Mouse (Mus musculus) R1 (cell line): ENCODE results near the gene Srp54b.
"Not testable (repeated sequence)": the region's sequence is repeated elsewhere in the genome, so short reads cannot be mapped to it uniquely, and the experiment has no call there.

Experiments
- DNase-seq: peaks from one replicate; pipeline ENCODE4 v3.0.0-alpha.2; 2018; ENCODE audit warnings: low read depth, low spot score

Gene Srp54b

GRCm38 (mm10) chr12:55154559-55155448 lies at the start of gene Srp54b:
Srp54b (plus strand) TSS chr12:55155104.
- not testable (repeated sequence) for DNase-seq

- not testable (repeated sequence) for DNase-seq
Measured at GRCm38 (mm10) chr12:55112616-55113015, 42.3 kb upstream of the Srp54b start.

GRCm38 (mm10) chr12:55124242-55124641 lies 30.7 kb upstream of the Srp54b start, which contains the start of gene Fam177a:
Fam177a (plus strand) TSS chr12:55124469.
- DNase-seq = not testable (repeated sequence)

GRCm38 (mm10) chr12:55124731-55125130 lies 30.2 kb upstream of the Srp54b start:
- not testable (repeated sequence) for DNase-seq

- DNase-seq = not testable (repeated sequence)
Measured at GRCm38 (mm10) chr12:55135540-55135939, 19.4 kb upstream of the Srp54b start.

GRCm38 (mm10) chr12:55137859-55138258 lies 17.0 kb upstream of the Srp54b start:
- not testable (repeated sequence) for DNase-seq

GRCm38 (mm10) chr12:55155449-55155783 lies 512 bp downstream of the Srp54b start:
- DNase-seq = not testable (repeated sequence)

DNA sequence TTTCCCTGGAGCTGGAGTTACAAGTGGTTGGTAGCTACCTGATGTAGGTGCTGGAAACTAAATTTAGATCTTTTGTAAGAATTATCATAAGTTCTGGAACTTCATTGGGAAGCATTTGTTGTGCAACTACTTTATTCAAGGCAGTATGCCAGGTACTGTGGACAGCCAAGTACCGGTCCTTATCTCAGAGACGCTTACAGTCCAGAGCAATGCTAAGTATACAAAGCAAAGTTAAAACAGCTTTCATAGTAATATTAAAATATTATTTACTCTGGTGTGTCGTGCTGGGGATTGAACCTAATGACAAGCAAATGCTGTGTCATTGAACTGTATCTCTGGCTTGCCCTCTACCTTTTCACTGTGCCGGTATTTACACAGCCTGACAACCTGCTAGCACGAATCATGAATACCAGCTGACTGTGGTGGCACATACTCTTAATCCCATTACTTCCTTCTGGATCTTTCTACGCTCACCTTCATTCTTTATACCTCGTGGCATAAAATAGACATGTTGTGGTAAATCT lies 12.2 kb downstream of the Srp54b start:
- not testable (repeated sequence) for DNase-seq

DNA sequence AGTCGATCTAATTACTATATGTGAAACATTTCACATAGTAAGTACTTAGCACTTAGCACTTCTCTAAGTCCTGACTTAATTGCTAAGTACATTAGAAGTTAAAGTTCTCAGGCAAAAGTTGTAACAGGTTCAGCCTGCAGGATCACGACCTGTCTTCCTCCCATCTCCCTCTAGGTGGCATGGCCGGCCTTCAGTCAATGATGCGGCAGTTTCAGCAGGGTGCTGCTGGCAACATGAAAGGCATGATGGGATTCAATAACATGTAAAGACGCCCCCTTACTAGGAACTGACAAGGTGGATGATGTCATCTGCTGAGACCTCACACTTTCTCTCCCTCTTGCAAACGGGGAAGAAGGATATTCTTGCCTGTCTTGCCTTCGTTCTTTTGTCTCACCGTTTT lies 32.8 kb downstream of the Srp54b start:
- DNase-seq = not testable (repeated sequence)

GRCm38 (mm10) chr12:55189127-55189526 lies 34.2 kb downstream of the Srp54b start:
- DNase-seq = not testable (repeated sequence)

DNA sequence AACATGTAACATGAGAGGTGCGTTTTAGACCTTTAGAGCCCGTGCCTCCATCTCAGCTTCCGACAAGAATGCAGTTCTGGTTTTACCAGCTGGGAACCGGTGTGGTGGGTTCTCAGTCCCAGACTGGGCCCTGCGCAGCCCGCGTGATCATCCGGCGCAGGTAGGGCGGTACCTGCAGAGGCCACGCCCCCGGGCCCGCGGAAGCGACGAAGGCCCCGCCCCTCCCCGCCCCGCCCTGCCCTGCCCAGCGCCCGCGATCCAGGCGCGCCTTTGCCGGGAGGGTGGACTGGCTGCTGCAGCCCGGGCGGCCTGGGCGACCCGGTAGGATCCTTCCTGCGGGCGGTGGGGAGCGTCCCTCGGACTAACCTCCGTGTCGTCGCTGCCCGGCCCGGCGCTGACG lies 44.4 kb downstream of the Srp54b start, which contains the start of gene 1700047I17Rik2:
TSS of gene 1700047I17Rik2 (plus strand) at position 287 of the 400 bp plus-strand sequence.
- not testable (repeated sequence) for DNase-seq

DNA sequence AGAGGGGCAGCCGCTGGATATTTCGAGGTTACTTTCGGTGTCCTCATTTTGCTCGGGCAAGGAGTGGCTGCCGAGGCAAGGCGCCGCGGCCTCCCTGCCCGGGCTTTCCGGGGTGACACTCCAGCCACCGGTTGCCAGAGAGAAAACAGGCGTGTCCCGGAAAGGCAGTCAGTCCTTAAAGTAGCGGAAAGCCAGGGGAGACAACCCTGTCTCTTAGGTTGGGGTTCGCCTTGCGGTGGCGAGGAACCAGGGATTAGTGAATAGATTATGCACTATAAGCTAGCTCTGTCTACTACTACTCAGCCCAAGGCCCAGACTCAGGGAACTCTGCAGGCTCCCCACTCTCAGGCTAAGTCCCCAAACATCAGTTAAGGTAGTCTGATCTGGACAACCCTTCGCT lies 44.9 kb downstream of the Srp54b start:
- not testable (repeated sequence) for DNase-seq

DNA sequence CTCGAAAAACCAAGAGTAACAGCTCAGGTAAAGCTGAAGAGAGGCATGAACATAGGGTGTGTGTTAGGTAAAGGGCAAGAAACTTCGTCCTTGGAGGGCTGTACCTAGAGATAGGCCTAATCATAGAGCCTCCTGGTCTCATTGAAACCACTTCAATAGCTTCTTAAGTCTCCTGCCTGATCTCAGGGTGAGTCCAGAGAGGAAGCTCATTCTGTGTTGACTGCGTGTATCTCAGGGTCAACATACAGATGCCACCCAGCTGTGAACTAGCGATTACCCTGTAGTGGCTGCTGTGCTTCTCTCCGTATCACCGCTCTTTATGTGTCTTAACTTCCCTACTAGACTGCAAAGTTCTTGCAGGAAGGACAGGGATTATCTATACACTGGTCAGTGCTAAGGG lies 58.0 kb downstream of the Srp54b start:
- DNase-seq = not testable (repeated sequence)

DNA sequence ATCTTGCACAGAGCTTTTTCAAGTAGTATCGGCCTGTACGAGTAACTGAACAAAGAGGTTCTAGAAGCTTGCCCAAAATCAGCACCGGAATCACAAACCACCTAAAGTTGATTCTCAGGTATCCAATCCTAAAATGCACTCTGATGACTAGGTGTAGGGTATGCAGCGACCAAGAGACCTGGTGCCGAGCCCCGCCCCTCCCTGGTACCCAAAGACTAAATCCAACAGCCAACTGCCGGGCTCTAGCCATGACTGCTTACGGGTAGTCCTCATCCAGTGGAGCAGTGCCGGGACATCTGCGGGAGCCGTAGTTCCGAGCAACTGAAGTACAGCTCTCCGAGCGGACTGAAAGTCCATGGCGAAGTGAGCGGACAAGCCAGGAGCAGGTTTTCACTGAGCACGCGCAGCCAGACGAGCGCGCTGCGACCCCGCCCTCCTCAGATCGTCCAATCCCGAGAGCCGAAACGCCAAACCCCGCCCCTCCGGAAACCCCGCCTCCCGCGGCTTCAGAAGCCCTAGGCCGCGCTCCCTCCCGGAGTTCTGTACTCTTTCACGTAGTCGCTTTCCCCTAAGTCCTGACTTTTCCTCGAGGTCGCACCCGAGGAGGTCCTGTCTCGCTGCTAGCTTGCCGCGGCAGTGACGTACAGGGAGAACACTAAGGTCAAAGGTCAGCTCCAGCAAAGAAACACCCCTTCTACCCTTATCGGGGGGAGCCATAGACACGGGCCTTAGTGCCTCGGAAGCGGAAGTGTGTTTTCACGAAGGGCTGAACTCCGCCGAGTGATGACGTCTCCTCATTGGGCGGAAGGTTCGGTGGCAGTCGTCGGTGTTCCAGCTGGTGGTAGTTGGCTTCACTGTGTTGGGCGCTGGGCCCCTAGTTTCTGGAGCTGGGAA lies 75.0 kb downstream of the Srp54b start, which contains the start of gene Srp54c:
TSS of gene Srp54c (plus strand) at position 543 of the 894 bp plus-strand sequence.
- DNase-seq = not testable (repeated sequence)

GRCm38 (mm10) chr12:55230520-55230861 lies 75.6 kb downstream of the Srp54b start:
- DNase-seq = not testable (repeated sequence)
